Mouse (Mus musculus) layer of hippocampus, adult 9-11 months (tissue): ENCODE results near the gene Pomgnt2.

ENCODE experiments used
- DNase-seq: peaks from one replicate; pipeline ENCODE4 v3.0.0; 2022

Pomgnt2 gene

GRCm38 (mm10) chr9:121959966-121960635, 36.8 kb downstream of the Pomgnt2 start:
- DNase-seq = no peak

- no peak for DNase-seq
Observed at GRCm38 (mm10) chr9:121952596-121952995, 44.3 kb downstream of the Pomgnt2 start.

- no peak for DNase-seq
Observed at GRCm38 (mm10) chr9:121951114-121951423, 45.8 kb downstream of the Pomgnt2 start.

GRCm38 (mm10) chr9:121950418-121951113, 46.3 kb downstream of the Pomgnt2 start, which contains the start of gene Fam198a:
Fam198a (plus strand) TSS chr9:121950988.
- no peak for DNase-seq

- DNase-seq = no peak
Observed at GRCm38 (mm10) chr9:121948431-121948830, 48.5 kb downstream of the Pomgnt2 start.

- no peak for DNase-seq
Observed at GRCm38 (mm10) chr9:121947784-121948183, 49.1 kb downstream of the Pomgnt2 start.

- no peak for DNase-seq
Observed at GRCm38 (mm10) chr9:121943628-121944027, 53.3 kb downstream of the Pomgnt2 start.

GRCm38 (mm10) chr9:121943005-121943404, 53.9 kb downstream of the Pomgnt2 start:
- no peak for DNase-seq

GRCm38 (mm10) chr9:121937944-121938355, 59.0 kb downstream of the Pomgnt2 start:
- DNase-seq = no peak

GRCm38 (mm10) chr9:121937451-121937864, 59.5 kb downstream of the Pomgnt2 start:
- DNase-seq = no peak

GRCm38 (mm10) chr9:121936952-121937351, 60.0 kb downstream of the Pomgnt2 start:
- no peak for DNase-seq

GRCm38 (mm10) chr9:121934856-121935255, 62.1 kb downstream of the Pomgnt2 start:
- no peak for DNase-seq
